Mouse (Mus musculus): ENCODE measurements around the gene Gbgt1.

DNA sequence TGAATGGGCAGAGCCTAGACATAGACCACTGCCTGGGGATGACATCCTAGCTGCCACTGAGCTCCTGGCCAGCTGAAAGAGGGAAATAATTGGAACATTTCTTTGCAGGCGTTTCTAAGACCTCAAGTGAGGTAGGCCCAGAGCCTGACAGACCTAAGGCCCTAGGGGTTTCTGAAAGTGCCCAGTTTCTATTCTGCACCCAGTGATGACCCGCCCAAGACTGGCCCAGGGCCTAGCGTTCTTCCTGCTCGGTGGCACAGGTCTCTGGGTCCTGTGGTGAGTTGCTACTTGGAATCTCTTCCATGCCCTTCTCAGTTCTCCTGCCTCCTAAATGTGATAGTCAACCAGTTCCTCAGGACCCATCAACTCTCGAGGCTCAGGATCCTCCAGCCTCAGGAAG lies 870 bp downstream of the Gbgt1 start:
- TF ChIP-seq CTCF (IDR thresholded peaks at IDR 0.05; ENCODE audit: borderline replicate concordance, control insufficient read depth, extremely low read depth, insufficient read depth, low read length, poor library complexity) (no peak), POLR2A (IDR thresholded peaks at IDR 0.05; ENCODE audit: control insufficient read depth, extremely low read depth, insufficient read depth, low read length, poor library complexity) (no peak)

Measured in thymus, adult 2 months (tissue).